Mouse (Mus musculus) ES-E14 (cell line): ENCODE data around the gene Rab11b. TPM values are rescaled to one million over a fixed set of nuclear protein-coding genes. Genes with fewer than 3 reads are reported as not detected.

Source experiments
- DNase-seq: peaks from one replicate; pipeline ENCODE4 v3.0.0-alpha.2; 2013; ENCODE audit warnings: low read depth, low spot score
- H3K27ac ChIP-seq: 2 replicates; pipeline ENCODE4 v1.5.1; 2012; ENCODE audit warnings: low read depth, mild to moderate bottlenecking, low read length, moderate library complexity, mixed read lengths; ENCODE audit not compliant: poor library complexity, insufficient read depth, severe bottlenecking
- H3K36me3 ChIP-seq: 2 replicates; pipeline ENCODE4 v1.6.1; 2012; ENCODE audit warnings: mild to moderate bottlenecking, low read length, moderate library complexity, mixed read lengths; ENCODE audit not compliant: control insufficient read depth, poor library complexity, insufficient read depth, severe bottlenecking
- H3K4me1 ChIP-seq, 2 experiments: fragments of 150-350 bp in 1 of 2; sonication (generic) in 1 of 2; 2 replicates each; pipeline ENCODE4 v1.6.1; 2012; ENCODE audit warnings: low read length in 2 of 2, mild to moderate bottlenecking in 1 of 2, mixed read lengths in 1 of 2; ENCODE audit not compliant: control insufficient read depth in 2 of 2, insufficient read depth in 2 of 2, poor library complexity in 1 of 2
- H3K4me3 ChIP-seq, 2 experiments: fragments of 150-350 bp in 1 of 2; sonication (generic) in 1 of 2; 2 replicates each; pipeline ENCODE4 v1.5.1; 2012; ENCODE audit warnings: low read length in 2 of 2, low read depth in 1 of 2, mild to moderate bottlenecking in 1 of 2, mixed read lengths in 1 of 2; ENCODE audit not compliant: insufficient read depth in 1 of 2, poor library complexity in 1 of 2, severe bottlenecking in 1 of 2
- H3K9ac ChIP-seq: 2 replicates; pipeline ENCODE4 v1.6.1; 2012; ENCODE audit warnings: low read depth, mild to moderate bottlenecking, low read length, mixed read lengths; ENCODE audit not compliant: poor library complexity, insufficient read depth, severe bottlenecking
- H3K9me3 ChIP-seq: fragments of 150-350 bp; sonication (generic); 2 replicates; pipeline ENCODE4 v1.6.1; 2012; ENCODE audit warnings: low read depth, mild to moderate bottlenecking, low read length; ENCODE audit not compliant: control insufficient read depth, insufficient read depth
- CHD2 ChIP-seq: IDR thresholded peaks from 2 replicates; pipeline ENCODE4 v1.6.1; 2014; ENCODE audit warnings: mild to moderate bottlenecking, low read depth, low read length, inconsistent platforms
- HCFC1 ChIP-seq: IDR thresholded peaks from 2 replicates; pipeline ENCODE4 v1.6.1; 2012; ENCODE audit warnings: low read length, inconsistent platforms, borderline replicate concordance; ENCODE audit not compliant: insufficient read depth
- MAFK ChIP-seq: IDR thresholded peaks from 2 replicates; pipeline ENCODE4 v1.6.1; 2014; ENCODE audit warnings: mild to moderate bottlenecking, low read depth, low read length, inconsistent platforms; ENCODE audit not compliant: insufficient read depth
- ZC3H11A ChIP-seq: IDR thresholded peaks from 2 replicates; pipeline ENCODE4 v1.6.1; 2012; ENCODE audit warnings: low read depth, mild to moderate bottlenecking, inconsistent platforms, low read length, borderline replicate concordance
- ZNF384 ChIP-seq: IDR thresholded peaks from 2 replicates; pipeline ENCODE4 v1.6.1; 2012; ENCODE audit warnings: low read depth, low read length, inconsistent platforms
- in situ Hi-C, 2 experiments: fragments of 600-800 bp; cut with MboI; formaldehyde crosslinking; loops; one replicate each; pipeline ENCODE4 v1.15.1; 2025; ENCODE audit warnings: low sequenced_read_pairs in 2 of 2, inconsistent platforms in 1 of 2; ENCODE audit not compliant: unreplicated experiment in 2 of 2
- total RNA-seq: library from RNA; depleted of rRNA; stranded (reverse); fragments of 300-350 nt; gene quantifications from 2 replicates; pipeline ENCODE4 v1.2.3, GENCODE M21; 2012; rRNA removed

Gene Rab11b
- total RNA-seq, 1 experiment = 34.8 TPM

DNA sequence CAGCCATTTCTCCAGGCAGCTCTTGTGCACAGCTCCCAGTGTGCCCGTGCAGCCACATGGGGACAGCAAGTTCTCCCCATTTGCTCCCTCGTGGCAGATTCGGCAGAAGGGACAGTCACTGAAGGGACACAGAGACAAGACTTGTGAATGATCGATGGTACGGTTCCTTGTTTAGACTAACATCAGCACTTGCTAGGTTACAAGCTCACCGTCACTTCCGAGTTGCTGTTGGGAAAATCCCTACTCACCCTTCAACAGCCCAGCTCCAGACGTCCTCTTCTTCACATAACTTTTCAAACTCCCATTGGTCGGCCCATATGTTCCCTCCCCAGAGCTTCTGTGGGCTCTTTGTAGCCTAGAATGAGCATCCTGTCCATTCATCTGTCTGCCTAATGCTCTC is 57.2 kb downstream of the Rab11b start:
- H3K4me1 ChIP-seq = no peaks in the 10 kb centered on the region
- no peak for TF ChIP-seq MAFK
- no peak for TF ChIP-seq HCFC1
- TF ChIP-seq ZC3H11A = no peak
- TF ChIP-seq ZNF384 = no peak
- TF ChIP-seq CHD2 = no peak
- H3K36me3 ChIP-seq = no peaks in the 10 kb centered on the region; the same call in 1 of the 2 replicates
- no peak overlapping the region for H3K4me3 ChIP-seq
- H3K9ac ChIP-seq = no peak overlapping the region
- H3K27ac ChIP-seq = no peak overlapping the region
- no peak for DNase-seq
- in situ Hi-C loops = no loop called here
- H3K9me3 ChIP-seq = no peaks in the 10 kb centered on the region

GRCm38 (mm10) chr17:33702178-33702577 is 58.2 kb downstream of the Rab11b start:
- H3K9me3 ChIP-seq = no peaks in the 10 kb centered on the region
- H3K27ac ChIP-seq = no peak overlapping the region
- H3K4me1 ChIP-seq = no peaks in the 10 kb centered on the region
- H3K9ac ChIP-seq = no peak overlapping the region
- in situ Hi-C loops = no loop called here
- no peak for TF ChIP-seq ZNF384
- TF ChIP-seq MAFK = no peak
- TF ChIP-seq ZC3H11A = no peak
- no peak for TF ChIP-seq HCFC1
- TF ChIP-seq CHD2 = no peak
- no peak for DNase-seq
- no peaks in the 10 kb centered on the region; the same call in none of the 2 replicates for H3K36me3 ChIP-seq
- no peak overlapping the region for H3K4me3 ChIP-seq

DNA sequence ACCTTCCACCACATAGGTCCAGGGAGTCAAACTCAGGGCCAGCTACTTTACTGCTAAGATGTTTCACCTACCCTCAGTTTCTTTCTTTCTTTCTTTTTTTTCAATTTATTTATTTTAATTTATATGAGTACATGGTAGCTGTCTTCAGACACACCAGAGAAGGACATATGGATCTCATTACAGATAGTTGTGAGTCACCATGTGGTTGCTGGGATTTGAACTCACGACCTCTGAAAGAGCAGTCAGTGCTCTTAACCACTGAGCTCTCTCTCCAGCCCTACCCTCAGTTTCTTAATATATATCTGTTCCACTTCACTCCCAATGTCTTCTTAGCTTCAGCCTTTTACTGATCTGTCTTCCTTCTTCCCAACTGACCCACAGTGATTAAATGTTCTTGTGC is 64.9 kb downstream of the Rab11b start:
- H3K36me3 ChIP-seq = peaks cover 4% of the 10 kb centered on the region
- in situ Hi-C loops = no loop called here
- no peak overlapping the region for H3K27ac ChIP-seq
- no peak overlapping the region for H3K9ac ChIP-seq
- TF ChIP-seq MAFK (no peak), CHD2 (no peak), HCFC1 (no peak), ZC3H11A (no peak), ZNF384 (no peak)
- no peak overlapping the region for H3K4me3 ChIP-seq
- no peaks in the 10 kb centered on the region for H3K9me3 ChIP-seq
- no peaks in the 10 kb centered on the region for H3K4me1 ChIP-seq
- no peak for DNase-seq

Other genes starting within 250 kb of the Rab11b start
- 17.5 and 25.8 TPM in 2 replicates for gene Adamts10, start 236.3 kb downstream of the Rab11b start, total RNA-seq
- gene Myo1f, start 204.8 kb downstream of the Rab11b start, total RNA-seq = 11.9 and 13.8 TPM in 2 replicates
- 13.6 and 19.8 TPM in 2 replicates for gene Zfp414, start 131.4 kb downstream of the Rab11b start, total RNA-seq
- 0.45 and 0.69 TPM in 2 replicates for gene Pram1, start 122.5 kb downstream of the Rab11b start, total RNA-seq
- gene Hnrnpm, start 73.7 kb downstream of the Rab11b start, total RNA-seq = 151 and 195 TPM in 2 replicates
- gene March2, start 41.9 kb downstream of the Rab11b start, total RNA-seq = 14.3 and 17.4 TPM in 2 replicates
- 30.5 and 39.3 TPM in 2 replicates for gene Angptl4, start 21.3 kb upstream of the Rab11b start, total RNA-seq
- gene Kank3, start 50.0 kb upstream of the Rab11b start, total RNA-seq = 81.1 and 165 TPM in 2 replicates
- 5,476 and 6,336 TPM in 2 replicates for gene Rps28, start 64.0 kb upstream of the Rab11b start, total RNA-seq
- gene Ndufa7, start 64.0 kb upstream of the Rab11b start, total RNA-seq = 639 and 871 TPM in 2 replicates
- gene Cd320, start 82.6 kb upstream of the Rab11b start, total RNA-seq = 131 and 228 TPM in 2 replicates
- gene Gm7029, start 113.3 kb upstream of the Rab11b start, total RNA-seq = 11.6 and 19.7 TPM in 2 replicates
- 149 and 187 TPM in 2 replicates for gene Kifc1, start 130.1 kb upstream of the Rab11b start, total RNA-seq
- 33.2 and 46.0 TPM in 2 replicates for gene Platr17, start 144.6 kb upstream of the Rab11b start, total RNA-seq
- 67.3 and 73.7 TPM in 2 replicates for gene Daxx, start 148.9 kb upstream of the Rab11b start, total RNA-seq
- gene Tapbp, start 155.4 kb upstream of the Rab11b start, total RNA-seq = 39.4 and 64.9 TPM in 2 replicates
- gene Zbtb22, start 155.4 kb upstream of the Rab11b start, total RNA-seq = 32.8 and 34.8 TPM in 2 replicates
- 65.8 and 129 TPM in 2 replicates for gene Rgl2, start 169.0 kb upstream of the Rab11b start, total RNA-seq
- gene Pfdn6, start 179.8 kb upstream of the Rab11b start, total RNA-seq = 175 and 201 TPM in 2 replicates
- 65.6 and 78.2 TPM in 2 replicates for gene Wdr46, start 180.1 kb upstream of the Rab11b start, total RNA-seq
- 10.3 and 15.3 TPM in 2 replicates for gene B3galt4, start 191.0 kb upstream of the Rab11b start, total RNA-seq
- gene Vps52, start 195.3 kb upstream of the Rab11b start, total RNA-seq = 23.2 and 24.8 TPM in 2 replicates
- gene Rps18, start 195.5 kb upstream of the Rab11b start, total RNA-seq = 4,706 and 5,724 TPM in 2 replicates
- 69.5 and 155 TPM in 2 replicates for gene H2-K1, start 239.8 kb upstream of the Rab11b start, total RNA-seq